Mouse (Mus musculus) lung, adult 18-20 months (tissue): ENCODE measurements at regions not wholly inside any gene's neighbourhood (a gene's known extent, or its start where the extent isn't known, plus 50 kb on each side); places are given as distances from the start of the nearest gene placed in this dataset.

Experiments
- DNase-seq, 2 experiments: peaks; one replicate each; pipeline ENCODE4 v3.0.0; 2022; ENCODE audit warnings: mixed read lengths in 2 of 2

DNA sequence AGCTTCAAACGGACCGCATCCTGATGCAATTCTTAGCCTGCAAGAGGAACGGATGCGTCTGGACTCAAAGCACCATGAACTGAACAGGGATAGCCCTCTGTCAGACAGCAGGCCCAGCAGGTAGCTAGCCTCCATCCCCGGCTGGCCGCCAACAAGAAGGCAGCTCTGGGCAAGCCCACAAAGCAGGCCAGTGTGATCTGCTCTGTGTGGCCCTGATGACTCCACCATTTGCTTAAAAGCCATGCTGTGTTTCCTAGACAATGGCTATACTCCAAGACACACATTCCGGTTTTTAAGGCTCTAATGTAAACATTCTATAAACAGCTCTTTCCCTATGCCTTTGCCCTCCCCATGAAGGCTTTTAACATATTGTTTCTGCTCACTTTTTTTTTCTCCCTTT, 313.8 kb upstream of the Clint1 start:
- DNase-seq, result no peak

DNA sequence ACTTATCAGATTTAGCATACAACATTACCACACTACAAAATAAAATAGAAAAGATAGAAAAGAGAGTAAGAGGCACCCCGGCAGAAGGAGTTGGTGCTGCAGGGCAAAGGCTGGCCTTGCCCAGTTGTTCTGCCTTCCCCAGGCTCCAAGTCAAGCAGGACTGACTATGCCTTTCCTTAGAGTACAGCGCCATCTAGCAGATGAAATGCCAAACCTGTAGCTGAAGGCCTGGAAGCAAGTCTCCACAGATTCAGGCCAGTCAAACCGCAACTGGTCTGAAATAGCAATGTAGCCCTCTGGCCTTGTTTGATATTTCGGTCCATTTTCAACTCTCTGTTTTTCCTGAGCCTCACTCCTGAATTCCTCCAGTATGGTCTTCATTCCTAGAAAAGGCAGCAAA, 312.4 kb upstream of the Clint1 start:
- peak; percentile 30 to 34 for DNase-seq

DNA sequence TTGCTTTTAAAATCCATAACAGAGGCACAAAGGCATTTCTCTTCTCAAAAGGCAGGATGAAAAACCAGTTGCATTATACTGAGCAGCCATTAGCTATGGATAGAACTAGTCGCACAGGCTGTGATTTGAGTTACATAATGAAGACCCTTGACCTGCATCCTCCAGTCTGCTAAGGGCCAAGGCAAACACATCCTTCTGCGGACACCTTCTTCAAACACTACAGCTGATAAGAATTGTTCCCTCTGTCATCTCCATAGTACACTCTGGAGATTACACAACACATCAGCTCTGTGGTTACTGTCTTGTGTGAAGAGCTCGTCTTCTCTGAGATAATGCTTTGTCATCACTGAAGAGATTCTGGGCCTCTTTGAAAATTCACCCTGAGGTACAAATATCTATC, 307.3 kb upstream of the Clint1 start:
- DNase-seq, result no peak

DNA sequence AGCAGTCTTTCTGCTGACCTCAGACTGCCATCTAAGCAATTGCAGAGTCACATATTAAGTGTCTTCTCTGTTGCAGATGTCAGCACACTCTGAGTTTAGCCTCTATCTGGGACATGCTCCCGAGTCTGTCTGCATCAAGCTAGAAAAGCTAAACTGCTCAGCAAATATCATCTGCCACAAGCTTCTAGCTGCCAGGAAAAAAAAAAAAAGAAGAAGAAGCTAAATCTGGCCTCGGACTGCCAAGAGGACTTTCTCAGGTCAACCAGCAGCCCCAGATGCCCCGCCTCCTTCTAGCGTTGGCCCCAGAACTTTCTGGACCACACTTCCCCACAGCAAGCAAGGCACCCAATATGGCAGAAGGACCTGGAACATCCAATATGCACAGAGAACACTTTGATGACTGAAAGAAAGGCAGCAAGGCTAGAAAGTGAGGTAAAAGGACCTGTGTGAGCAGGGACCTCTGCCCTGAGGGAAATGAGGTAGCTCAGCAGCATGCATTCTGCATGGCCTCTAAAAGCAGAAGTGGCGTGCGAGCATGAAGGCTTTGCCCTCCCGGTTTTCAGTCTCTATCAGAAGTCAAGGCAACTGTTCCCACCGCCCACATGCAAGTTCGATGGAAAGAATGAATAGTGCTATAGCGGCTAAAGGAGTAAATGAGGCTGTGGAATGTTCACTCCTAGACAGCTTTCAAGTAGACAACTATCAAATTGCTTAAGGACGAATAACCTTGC, 305.8 kb upstream of the Clint1 start:
- DNase-seq, result no peak

DNA sequence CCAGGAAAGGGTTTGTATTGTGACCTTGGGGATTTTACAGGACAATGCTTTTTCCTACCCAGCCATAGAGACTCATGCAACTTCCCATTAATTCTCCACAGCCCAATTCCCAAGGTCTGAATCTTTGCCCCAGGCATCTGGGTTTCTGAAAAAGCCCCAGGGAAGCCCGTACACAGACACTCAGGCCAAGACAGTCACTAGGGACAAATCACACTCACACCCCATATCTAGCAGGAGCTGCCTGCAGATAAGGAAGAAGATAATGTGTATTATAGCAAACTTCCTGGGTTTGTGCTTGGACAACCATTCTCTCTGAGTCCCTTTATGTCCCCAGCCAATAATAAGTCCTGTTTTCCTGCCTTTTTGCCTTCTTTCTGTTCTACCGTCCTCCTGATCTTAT, 305.0 kb upstream of the Clint1 start:
- DNase-seq, result no peak

DNA sequence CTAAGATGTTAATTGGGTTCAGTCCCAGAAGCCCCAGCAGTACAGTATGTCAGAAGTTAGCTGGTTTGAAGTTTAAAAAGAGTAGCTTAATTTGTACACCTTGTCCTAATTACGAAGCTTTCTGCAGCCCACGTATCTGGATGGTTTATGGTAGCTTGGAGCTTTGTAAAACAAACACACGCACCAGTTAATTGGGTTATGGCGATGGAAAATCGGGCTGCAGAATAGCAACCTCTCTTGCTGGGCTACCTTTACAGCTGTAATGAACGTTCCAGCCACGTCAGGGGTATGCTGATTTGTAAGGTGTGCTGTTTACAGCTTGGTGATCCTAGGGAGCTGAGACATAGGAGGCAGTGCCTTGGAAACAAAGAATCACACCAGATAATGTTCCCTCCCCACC, 301.5 kb upstream of the Clint1 start:
- DNase-seq, result no peak

DNA sequence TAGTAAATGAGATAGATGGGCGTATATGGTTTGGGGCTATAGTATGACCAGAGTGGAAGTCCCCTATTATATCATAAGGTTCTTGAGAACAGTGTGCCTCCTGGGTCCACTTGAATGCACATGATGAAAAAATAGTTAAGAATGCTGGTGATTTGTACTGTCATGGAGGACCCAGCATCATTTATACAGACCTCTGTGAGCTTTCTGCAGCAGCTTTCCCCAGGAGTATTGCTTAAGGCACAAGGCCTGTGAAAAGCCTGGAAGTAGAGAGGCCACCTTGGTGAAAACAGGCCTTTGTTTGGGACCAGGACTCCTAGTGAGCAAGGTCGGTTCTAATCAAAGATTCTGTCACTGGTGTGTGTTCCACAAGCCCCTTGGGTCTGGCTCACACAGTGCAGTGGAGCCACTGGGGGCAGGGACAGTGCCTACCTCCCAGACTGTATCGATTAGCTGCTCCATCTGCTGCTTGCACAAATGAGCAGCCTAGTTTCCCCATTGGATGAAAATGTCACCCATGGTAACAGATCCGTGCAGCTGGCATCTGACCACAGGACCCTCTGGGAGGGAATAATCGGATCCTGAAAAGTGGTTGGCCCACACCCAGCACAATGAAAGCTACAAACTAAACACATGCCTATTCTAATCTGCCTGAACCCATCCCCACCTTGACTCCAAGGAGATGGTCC, 274.2 kb upstream of the Clint1 start:
- no peak for DNase-seq

DNA sequence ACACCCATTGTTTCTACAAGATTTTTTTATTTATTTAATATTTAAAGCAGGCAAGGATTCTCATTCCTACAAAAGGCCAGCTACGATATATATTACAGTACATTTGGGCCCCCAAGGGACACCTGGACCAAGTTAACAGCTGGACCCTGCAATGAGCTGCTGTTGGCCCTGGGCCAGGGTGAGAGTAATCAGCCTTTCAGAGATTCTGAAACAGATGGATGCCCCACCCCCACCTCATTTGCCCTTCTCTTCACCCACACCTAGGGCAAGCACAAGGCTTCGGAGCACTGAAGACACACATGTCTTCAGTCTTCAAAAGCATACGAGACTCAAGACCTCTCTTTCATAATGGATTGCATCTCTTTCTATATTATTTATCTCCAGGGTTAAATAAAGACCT, 259.5 kb upstream of the Clint1 start:
- DNase-seq, result no peak

DNA sequence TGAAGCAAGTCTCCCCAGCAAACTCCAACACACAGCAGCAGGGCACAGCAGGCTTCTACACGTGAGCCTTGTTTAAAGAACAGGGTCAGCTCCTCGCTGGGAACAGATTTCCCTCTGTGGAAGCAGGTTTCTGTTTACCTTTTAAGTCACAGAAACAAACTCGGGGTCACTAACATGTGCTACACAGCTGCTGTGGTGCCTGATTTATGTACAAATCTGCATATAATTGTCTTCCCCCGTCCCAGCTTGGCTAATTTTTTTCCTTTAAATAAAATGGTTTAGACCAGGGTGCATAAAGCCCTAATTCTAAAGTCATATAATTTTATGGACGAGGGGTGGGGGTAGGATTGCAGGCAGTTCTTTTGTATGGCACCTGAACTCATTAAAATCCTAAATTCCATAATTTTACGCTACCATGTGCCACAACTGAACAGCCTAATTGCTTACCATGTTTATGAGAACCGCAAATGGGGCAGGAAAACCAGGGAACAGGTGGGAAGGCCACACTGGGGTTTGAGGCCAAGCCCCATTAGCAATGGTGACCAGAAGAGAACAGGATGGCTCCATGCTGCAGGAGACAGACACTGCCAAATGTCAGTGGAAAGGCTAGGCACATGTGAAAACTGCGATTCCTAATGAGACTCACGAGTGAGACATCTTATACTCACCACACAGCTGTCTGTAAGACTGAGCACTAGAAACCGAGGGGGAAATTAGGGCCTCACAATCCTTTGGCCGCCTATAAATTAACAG, 258.8 kb upstream of the Clint1 start:
- DNase-seq, result no peak

DNA sequence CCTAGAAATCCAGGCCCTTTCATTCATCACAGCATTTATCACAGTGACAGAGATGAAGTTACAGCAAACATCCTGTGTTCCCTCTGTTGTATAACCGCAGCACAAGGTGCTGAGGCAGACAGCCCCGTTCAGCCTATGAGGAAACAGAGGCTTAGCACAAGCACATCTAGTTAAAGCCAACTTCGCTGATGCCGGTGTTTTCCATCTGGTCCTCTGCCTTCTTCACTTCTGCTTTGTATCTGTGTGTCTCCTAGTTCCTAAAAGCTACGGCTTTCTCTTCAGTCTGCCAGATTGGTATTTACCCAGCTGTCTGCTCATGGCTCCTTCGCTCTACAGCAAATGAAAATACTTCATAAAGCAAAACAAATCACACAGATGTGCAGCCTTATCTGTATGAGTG, 256.5 kb upstream of the Clint1 start:
- no peak for DNase-seq

DNA sequence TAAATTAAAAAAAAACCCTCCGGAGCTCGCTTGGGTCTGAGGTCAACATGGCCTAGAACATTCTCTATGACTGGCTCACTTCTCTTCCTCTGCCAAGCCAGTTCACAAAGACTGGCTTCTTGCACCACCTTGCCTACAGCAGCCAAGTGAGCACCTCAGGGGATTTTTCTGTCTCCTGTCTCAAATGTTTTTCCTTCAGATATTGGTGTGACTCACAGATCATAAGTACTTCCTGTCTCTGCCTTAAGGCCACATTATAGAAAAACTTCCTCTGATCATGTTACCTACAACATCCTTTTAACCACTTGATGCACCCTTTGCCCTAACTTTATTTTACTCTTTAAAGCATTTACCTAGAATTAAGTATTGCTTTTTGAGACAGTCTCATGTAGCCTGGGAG, 230.0 kb upstream of the Clint1 start:
- DNase-seq, result no peak

DNA sequence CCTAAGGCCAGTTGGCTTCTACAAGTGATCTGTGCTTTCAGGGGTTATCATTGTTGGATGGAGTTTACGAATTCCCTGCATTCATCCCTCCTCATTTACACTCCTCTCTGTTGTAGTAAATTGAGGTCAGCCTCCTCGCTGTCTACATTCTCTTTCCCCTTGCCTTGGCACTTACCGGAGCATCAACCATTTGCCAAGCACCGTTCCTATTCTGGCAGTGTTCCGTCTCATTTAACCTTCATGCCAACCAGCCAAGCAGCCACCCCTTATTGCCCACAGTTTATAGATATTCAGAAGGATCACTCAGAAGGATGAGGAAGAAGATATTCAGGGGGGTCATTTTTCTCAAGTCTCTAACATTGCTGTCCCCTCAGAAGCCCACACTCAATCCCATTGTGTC, 229.2 kb upstream of the Clint1 start:
- no peak for DNase-seq

DNA sequence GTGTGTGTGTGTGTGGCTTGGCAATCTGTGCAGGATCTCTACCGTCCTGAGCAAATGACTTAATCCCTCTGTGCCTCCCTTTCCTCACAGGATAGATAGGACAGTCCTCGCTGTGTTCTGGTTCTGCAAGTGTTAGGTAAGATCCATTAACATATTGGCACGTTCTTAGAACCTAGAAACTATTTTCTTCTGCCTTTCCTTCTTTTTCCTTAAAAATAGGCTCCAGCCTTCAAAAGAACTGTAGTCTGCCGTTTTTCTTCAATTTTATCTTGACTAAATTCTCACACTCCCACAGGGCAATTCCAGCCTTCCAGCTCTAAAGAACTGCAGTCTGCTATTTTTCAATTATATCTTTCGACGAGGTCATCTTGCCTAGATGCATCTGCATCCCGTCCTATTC, 227.6 kb upstream of the Clint1 start:
- DNase-seq, result no peak

DNA sequence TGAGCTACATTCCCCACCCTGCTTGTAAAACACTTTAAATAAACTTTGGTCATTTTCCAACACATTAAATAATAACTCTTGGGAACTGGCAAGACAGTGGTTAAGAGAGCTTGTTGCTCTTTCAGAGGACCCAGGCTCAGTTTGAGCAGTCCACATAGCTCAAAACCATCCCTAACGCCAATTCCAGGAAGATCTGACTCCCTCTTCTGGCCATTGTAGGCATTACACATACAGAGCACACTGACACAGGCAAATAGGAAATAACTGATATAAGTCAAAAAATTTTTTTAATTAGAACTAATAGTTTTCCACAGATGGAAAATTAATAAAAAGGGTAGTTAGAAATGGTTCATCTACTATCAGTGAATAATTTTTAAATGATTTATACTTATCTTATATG, 222.6 kb upstream of the Clint1 start:
- DNase-seq, result no peak

DNA sequence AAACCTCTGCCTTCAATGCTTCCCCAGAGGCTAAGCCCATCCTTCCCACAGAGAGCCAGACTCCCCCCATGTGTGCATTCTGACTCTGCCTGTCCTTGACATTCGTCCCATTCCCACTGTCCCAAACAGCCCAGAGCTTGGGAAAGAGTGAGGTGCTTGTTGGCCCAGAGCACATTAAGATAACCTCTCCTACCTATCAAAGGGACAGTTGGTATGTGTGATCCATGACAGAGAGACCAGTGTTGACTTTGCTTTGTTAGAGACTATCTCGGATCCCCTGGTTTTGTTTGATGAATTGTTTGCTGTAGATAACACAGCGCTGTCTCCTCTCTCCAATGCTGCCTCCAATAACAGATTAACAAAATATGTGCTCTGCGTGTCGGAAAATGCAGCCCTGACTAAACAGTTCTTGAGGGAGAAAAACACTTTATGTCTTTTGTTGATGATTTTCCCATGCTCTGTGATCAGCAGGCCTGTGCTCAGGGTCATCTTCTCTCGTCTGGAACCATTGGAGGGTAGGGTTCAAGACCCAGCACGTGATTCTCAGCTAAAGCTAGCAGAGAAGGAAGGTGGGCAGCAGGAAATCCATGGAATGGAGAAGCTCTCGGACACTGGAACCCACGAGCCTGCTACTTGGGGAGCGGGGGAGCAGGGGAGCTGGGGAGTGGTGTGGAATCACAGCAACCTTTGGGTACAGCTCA, 217.2 kb upstream of the Clint1 start:
- no peak for DNase-seq

DNA sequence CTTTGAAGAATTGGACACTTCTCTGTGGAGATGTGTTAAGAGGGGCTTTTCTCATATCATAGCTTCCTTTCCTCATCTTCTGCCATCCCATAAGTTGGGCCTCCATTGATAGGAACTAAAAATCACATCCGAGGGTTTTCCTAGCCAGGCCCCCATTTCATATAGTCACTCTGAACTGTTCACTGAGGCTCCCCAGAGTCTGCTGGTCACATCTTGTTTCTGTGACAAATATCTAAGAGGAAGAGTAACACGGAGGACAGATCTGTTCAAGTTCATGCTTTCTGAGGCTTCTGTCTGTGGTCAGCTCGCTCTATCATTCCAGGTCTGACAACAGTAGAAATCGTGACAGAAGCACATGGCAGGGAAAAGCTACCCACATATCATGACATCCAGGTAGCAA, 216.0 kb upstream of the Clint1 start:
- DNase-seq, result no peak

DNA sequence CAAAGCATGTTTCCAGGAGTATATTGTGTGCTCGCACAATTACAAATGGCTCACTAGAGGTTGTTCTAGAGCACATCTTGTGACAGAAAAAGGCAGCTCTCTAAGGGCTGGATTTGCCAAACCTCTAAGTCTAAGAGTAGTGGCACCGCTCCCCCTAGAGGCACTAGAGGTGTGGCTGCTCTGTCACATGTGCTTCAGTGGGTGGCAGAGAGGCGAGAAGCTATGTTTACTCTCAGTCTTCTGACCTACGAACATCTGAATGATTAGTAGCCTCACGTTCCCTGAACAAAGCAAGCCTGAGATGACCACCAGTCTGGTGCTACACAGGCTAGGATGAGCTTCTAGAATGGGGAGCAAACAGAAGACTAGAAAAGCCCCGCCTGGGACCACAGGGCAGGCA, 212.6 kb upstream of the Clint1 start:
- no peak for DNase-seq

DNA sequence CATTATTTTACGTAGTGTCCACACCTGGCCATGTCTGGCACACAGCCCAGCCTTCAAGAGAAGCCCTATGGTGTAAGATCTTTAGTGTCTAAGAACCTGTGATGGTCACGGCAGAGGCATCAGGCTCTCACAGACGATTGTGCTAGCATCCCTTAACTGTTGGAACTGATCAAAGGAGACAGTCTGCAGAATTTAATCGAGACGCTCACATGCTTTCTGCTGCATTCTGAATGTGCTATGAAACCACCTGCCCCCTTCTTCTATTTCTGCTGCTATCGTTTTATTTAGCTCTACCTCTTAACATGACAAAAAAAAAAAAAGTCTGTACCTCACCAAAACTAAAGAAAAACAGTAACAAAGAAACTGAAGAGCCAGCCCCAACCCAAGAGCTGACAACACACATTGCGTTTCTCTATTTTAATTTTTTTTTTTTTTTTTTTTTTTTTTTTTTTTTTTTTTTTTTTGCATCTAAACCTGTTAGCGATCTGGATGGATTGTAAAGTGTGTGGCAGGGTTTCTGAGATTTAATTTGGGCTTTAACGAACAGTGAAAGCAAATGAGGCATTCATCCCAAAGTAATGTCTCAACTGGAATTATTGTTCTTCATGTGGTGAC, 209.6 kb upstream of the Clint1 start:
- DNase-seq, result no peak

DNA sequence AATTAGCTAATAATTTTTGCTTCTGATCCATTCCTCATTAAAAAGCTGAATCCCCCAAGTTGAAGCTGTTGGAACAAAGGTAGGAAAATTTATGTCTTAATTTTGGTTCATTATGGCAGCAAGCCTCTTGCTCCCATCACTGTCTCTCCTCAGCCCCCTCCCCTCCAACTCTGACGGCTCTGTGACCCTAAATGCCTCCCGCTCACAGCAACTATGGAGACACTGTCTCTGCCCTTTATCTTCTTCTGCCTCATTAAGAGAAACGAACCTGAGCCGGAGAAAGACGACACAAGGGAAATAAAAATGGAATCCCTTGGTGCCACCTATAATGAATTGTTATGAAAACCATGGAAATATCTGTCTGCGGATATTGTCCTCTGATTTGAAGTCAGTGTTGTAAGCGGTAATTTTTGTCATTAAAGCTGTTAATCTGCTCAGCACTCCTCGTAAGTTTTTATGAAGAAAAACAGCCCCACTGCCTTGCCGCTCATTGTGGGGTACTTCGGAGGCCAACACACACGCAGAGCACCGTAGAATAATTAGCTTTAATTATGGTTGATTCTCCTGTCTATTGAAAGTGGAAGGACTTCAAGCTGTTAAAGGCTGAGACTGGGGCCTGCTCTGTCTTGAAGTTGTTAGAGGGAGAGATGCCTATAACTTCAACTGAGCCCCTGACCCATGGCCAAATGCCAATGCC, 208.1 kb upstream of the Clint1 start:
- no peak for DNase-seq

DNA sequence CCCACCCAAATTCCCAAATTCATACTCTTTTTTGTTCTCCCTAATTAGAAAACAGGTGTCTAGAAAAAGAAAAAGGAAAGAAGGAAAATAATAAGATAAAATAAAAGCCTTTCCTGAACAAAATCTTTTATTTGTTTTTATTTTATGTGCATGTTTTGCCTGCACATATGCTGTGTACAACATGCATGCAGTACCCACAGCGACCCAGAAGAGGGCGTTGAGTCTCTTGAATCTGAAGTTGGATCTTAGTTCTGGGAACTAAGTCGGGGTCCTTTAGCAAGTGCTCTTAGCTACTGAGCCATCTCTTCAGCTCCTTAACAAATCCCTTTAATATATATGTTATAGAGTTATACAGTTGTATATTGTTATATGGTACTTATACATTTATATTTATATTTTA, 206.0 kb upstream of the Clint1 start:
- DNase-seq, result no peak

DNA sequence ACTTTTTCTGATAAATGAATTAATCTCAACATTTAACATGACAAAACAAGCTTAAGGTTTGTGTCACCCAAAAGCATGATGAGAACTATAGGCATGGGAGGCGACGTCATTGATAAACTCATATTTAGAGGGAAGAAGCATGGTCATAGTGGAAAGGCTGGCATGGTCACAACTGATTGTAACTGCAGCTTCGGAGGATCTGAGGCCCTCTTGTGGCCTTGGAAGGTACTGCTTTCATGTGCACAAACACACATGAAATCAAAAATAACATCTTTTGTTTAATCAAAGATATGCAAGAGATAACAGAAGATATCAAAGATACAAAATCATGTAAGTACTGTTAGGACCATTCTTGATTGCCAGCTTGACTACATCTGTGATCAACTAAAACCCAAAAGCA, 204.0 kb upstream of the Clint1 start:
- no peak for DNase-seq

DNA sequence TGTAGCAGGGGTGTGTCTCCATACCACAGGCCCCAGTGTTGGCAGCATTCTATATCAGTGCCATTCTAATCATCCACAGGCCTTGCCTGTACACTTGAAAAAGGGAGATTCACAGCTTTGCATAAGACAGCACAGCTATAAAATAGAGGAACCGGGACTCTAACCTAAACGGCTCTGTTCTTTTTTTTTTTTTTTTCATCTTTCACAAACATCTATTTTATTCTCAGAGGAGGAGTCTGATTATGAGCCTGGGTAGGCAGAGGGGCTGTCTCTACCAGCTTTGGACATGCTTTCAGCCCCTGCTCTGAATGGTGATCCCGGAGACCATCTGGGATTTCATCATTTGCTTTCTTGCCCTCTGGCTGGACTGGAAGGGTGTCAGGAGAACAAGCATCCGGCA, 195.6 kb upstream of the Clint1 start:
- DNase-seq, result no peak
